Mouse (Mus musculus): ENCODE data around the gene Gm20388. TPM values are rescaled to one million over a fixed set of nuclear protein-coding genes. Genes with fewer than 3 reads are reported as not detected.

Gene Gm20388
- polyA plus RNA-seq, 2 experiments, result 8.5 TPM; not detected in 1

DNA sequence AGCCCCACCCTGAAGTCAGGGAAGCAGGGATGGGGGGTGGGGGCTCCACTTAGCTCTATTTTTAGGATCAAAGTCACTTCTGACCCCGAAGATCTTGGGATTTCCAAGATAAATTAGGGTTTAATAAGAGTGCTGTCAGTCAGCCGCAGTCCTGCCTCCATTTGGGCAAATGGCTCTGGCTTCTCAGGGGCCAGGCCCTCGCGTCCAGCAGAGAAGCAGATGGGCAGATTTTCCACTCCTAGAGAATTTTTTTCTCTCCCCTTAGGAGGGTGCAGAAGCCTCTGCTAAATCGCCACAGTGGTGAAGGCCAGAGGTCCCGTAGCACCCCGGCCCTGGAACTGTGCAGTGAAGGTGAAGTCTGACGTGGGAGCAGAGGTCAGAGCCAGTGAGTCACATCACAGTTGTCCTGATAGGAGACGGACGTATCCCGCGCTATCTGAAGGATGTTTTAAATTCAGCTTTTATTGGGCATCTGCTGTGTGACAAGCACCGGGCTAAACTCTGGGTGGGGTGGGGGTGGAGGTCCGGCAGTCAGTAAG lies 1345.2 kb downstream of the Gm20388 start:
- ATAC-seq (ENCODE audit: insufficient read depth), result no peak
- DNase-seq (ENCODE audit: low read depth in 3 of 3, low spot score in 3 of 3), result no peak
- no peak overlapping the region for H3K4me3 ChIP-seq (ENCODE audit: insufficient read depth in 1 of 2, low read depth in 2 of 2, low read length in 2 of 2)
- no peaks in the 10 kb centered on the region for H3K27me3 ChIP-seq (ENCODE audit: control insufficient read depth, insufficient read depth, low read length)
- H3K4me1 ChIP-seq (replicated peaks; ENCODE audit: control insufficient read depth in 2 of 2, insufficient read depth in 2 of 2, low read length in 1 of 2), result no peaks in the 10 kb centered on the region
- H3K9me3 ChIP-seq (ENCODE audit: control insufficient read depth, low read length), result no peaks in the 10 kb centered on the region
- H3K9ac ChIP-seq (replicated peaks), result no peak overlapping the region
- no peak overlapping the region for H3K27ac ChIP-seq
- no peak overlapping the region for H3K4me2 ChIP-seq (ENCODE audit: low read depth)
- 49% methylated on average over 14 of the region's 14 CpGs for WGBS (ENCODE audit: insufficient replicate concordance)
- no peak for TF ChIP-seq CTCF (IDR thresholded peaks at IDR 0.05; ENCODE audit: low read depth)
- no peak for TF ChIP-seq EP300 (IDR thresholded peaks at IDR 0.05; ENCODE audit: low read depth)
- no peaks in the 10 kb centered on the region for H3K36me3 ChIP-seq (replicated peaks; ENCODE audit: control insufficient read depth, insufficient read depth, low read depth)

DNA sequence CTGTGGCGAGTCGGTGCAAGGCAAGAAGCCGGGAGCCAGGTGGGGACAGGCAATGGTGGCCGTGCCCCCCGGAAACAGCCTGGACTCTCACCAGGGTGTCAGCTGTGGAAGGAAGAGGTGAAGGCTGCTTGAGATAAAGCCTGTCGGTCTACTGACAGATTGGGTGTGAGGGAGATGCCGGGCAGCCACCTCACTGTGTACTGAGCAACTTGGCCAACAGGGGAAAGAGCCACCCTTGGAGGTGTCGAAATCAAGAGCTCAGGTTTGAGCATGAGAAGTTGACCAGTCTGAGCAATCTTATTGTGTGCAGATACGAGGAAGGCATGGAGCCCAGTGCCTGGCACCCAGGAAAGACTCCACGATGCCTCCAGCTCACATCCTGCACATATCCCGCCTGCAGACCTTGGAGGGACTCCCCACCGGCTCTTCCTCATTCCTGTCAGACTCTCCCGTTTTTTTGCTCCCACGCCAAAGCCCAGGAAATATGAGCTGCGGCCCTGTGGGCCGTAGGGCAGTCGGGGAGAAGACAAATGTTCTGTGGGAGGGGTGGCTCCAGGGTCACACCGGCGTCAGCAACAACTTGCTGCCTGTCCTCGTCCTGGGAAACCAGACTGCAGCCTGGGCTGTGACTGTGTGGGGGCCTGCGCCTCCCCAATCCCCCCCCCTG lies 1347.6 kb downstream of the Gm20388 start:
- no peak for ATAC-seq (ENCODE audit: insufficient read depth)
- WGBS (ENCODE audit: insufficient replicate concordance), result 20% methylated on average over 21 of the region's 21 CpGs
- Histone ChIP-seq H3K27me3 (ENCODE audit: control insufficient read depth, insufficient read depth, low read length) (no peaks in the 10 kb centered on the region), H3K27ac (no peak overlapping the region), H3K4me3 (ENCODE audit: insufficient read depth in 1 of 2, low read depth in 2 of 2, low read length in 2 of 2) (no peak overlapping the region), H3K36me3 (replicated peaks; ENCODE audit: control insufficient read depth, insufficient read depth, low read depth) (no peaks in the 10 kb centered on the region), H3K9me3 (ENCODE audit: control insufficient read depth, low read length) (no peaks in the 10 kb centered on the region), H3K4me1 (replicated peaks; ENCODE audit: control insufficient read depth in 2 of 2, insufficient read depth in 2 of 2, low read length in 1 of 2) (peaks cover 0 to 6% of the 10 kb centered on the region in 2 experiments; a peak in 1 of 4 replicates), H3K9ac (replicated peaks) (no peak overlapping the region), H3K4me2 (ENCODE audit: low read depth) (no peak overlapping the region)
- TF ChIP-seq EP300 (IDR thresholded peaks at IDR 0.05; ENCODE audit: low read depth) (no peak), CTCF (IDR thresholded peaks at IDR 0.05; ENCODE audit: low read depth) (no peak)
- DNase-seq (ENCODE audit: low read depth in 3 of 3, low spot score in 3 of 3), result no peak

DNA sequence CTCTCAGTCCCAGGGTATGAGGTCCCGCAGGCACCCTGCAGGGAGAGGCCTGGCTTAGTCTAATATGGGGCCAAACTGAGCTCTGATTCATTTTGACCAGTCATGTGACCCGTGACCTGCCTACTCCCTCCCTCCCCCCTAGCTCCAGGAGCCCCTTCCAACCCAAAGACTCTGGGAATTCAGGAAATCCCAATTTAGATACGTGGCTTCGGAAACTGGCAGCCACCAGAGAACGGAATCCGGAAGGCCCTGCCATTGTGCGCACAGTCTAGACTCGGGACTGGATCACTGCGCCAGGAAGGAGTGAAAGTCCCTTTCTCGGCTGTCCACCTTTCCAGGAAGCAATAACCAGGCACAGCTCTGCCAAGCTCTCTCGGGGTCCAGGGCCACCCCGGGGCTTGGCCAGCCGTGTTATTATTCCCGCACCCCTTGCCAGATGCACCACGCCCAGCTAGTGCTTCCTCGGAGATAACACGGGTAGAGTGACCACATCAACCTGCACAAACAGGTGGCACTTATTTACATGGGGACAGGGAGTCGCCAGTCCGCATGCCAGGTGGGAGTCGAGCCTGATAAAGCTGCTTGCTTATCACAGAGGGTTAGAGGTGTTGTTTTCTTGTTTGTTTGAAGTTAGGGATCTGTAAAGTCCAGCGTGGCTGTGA lies 1352.2 kb downstream of the Gm20388 start:
- WGBS (ENCODE audit: insufficient replicate concordance), result 18% methylated on average over 21 of the region's 21 CpGs
- no peak overlapping the region for H3K4me3 ChIP-seq (ENCODE audit: insufficient read depth in 1 of 2, low read depth in 2 of 2, low read length in 2 of 2)
- no peak for DNase-seq (ENCODE audit: low read depth in 3 of 3, low spot score in 3 of 3)
- no peaks in the 10 kb centered on the region for H3K9me3 ChIP-seq (ENCODE audit: control insufficient read depth, low read length)
- no peaks in the 10 kb centered on the region for H3K36me3 ChIP-seq (replicated peaks; ENCODE audit: control insufficient read depth, insufficient read depth, low read depth)
- TF ChIP-seq CTCF (IDR thresholded peaks at IDR 0.05; ENCODE audit: low read depth), result no peak
- no peak for TF ChIP-seq EP300 (IDR thresholded peaks at IDR 0.05; ENCODE audit: low read depth)
- 0 out of 2 replicates have a peak, but pooled peaks have one; percentile 35 for ATAC-seq (ENCODE audit: insufficient read depth)
- H3K27me3 ChIP-seq (ENCODE audit: control insufficient read depth, insufficient read depth, low read length), result no peaks in the 10 kb centered on the region
- no peak overlapping the region for H3K27ac ChIP-seq
- no peak overlapping the region for H3K9ac ChIP-seq (replicated peaks)
- no peak overlapping the region for H3K4me2 ChIP-seq (ENCODE audit: low read depth)
- peaks cover 0 to 6% of the 10 kb centered on the region in 2 experiments; a peak in 1 of 4 replicates for H3K4me1 ChIP-seq (replicated peaks; ENCODE audit: control insufficient read depth in 2 of 2, insufficient read depth in 2 of 2, low read length in 1 of 2)

DNA sequence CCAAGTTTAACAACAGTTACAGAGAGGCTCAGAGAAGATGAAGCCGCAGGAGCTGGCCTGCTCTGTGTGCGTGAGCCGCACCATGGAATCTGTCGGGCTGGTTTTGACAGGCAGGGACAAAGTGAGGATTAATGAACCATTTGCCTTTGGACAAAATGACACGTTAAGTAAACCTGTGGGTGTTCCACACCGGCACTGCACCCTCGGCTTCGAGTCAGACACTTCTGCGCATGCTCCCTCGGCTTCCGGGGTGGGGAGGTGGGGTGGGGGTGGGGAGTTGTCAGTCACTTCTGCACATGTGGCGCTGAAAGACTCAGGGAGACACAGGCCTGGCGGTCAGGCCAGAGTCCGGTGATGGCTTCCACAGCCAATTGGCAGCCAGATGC lies 1352.7 kb downstream of the Gm20388 start:
- Histone ChIP-seq H3K4me1 (replicated peaks; ENCODE audit: control insufficient read depth in 2 of 2, insufficient read depth in 2 of 2, low read length in 1 of 2) (peaks cover 0 to 6% of the 10 kb centered on the region in 2 experiments; a peak in 1 of 4 replicates), H3K9me3 (ENCODE audit: control insufficient read depth, low read length) (no peaks in the 10 kb centered on the region), H3K9ac (replicated peaks) (no peak overlapping the region), H3K4me2 (ENCODE audit: low read depth) (no peak overlapping the region), H3K4me3 (ENCODE audit: insufficient read depth in 1 of 2, low read depth in 2 of 2, low read length in 2 of 2) (no peak overlapping the region), H3K27ac (no peak overlapping the region), H3K36me3 (replicated peaks; ENCODE audit: control insufficient read depth, insufficient read depth, low read depth) (no peaks in the 10 kb centered on the region), H3K27me3 (ENCODE audit: control insufficient read depth, insufficient read depth, low read length) (no peaks in the 10 kb centered on the region)
- 52% methylated on average over 14 of the region's 14 CpGs for WGBS (ENCODE audit: insufficient replicate concordance)
- no peak for DNase-seq (ENCODE audit: low read depth in 3 of 3, low spot score in 3 of 3)
- no peak for ATAC-seq (ENCODE audit: insufficient read depth)
- TF ChIP-seq EP300 (IDR thresholded peaks at IDR 0.05; ENCODE audit: low read depth), result no peak
- no peak for TF ChIP-seq CTCF (IDR thresholded peaks at IDR 0.05; ENCODE audit: low read depth)

DNA sequence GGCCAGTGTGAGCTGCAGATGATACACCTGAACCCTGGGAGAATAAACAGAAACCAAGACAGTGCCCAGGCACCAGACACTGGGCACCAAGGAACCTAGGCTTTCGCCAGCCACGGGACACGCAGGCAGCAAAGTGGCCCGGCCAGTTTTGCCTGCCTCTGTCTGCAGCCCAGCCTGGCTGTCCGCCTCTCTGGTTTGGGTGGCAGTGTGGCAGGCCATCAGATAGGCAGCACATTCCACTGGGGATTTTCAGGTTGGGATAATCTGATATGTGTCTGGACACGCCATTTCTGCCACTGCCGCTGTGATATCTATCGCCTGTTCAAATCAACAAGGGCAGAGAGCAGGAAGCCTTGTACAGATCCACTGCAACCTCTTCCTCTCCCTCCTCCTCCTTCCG lies 1353.6 kb downstream of the Gm20388 start:
- 52% methylated on average over 9 of the region's 9 CpGs for WGBS (ENCODE audit: insufficient replicate concordance)
- no peak for DNase-seq (ENCODE audit: low read depth in 3 of 3, low spot score in 3 of 3)

More for the DNA sequence above, 1353.6 kb downstream of the Gm20388 start:
- Histone ChIP-seq H3K27ac (no peak overlapping the region), H3K4me1 (replicated peaks; ENCODE audit: control insufficient read depth in 2 of 2, insufficient read depth in 2 of 2, low read length in 1 of 2) (peaks cover 0 to 6% of the 10 kb centered on the region in 2 experiments; a peak in 1 of 4 replicates), H3K9me3 (ENCODE audit: control insufficient read depth, low read length) (no peaks in the 10 kb centered on the region), H3K4me3 (ENCODE audit: insufficient read depth in 1 of 2, low read depth in 2 of 2, low read length in 2 of 2) (no peak overlapping the region), H3K4me2 (ENCODE audit: low read depth) (no peak overlapping the region), H3K27me3 (ENCODE audit: control insufficient read depth, insufficient read depth, low read length) (no peaks in the 10 kb centered on the region), H3K36me3 (replicated peaks; ENCODE audit: control insufficient read depth, insufficient read depth, low read depth) (no peaks in the 10 kb centered on the region), H3K9ac (replicated peaks) (no peak overlapping the region)
- TF ChIP-seq CTCF (IDR thresholded peaks at IDR 0.05; ENCODE audit: low read depth) (no peak), EP300 (IDR thresholded peaks at IDR 0.05; ENCODE audit: low read depth) (no peak)
- no peak for ATAC-seq (ENCODE audit: insufficient read depth)

All from liver, embryonic 14.5 days (tissue).